Mouse (Mus musculus) E14TG2a.4 (cell line): Measurements from ENCODE around the gene Atxn1.

Experiments
- H3K27me3 ChIP-seq: 2 replicates; pipeline ENCODE4 v1.6.1; 2014; ENCODE audit warnings: low read length, control low read depth; ENCODE audit not compliant: insufficient read depth
- H3K36me3 ChIP-seq: 2 replicates; pipeline ENCODE4 v1.6.1; 2014; ENCODE audit warnings: low read length, control low read depth; ENCODE audit not compliant: insufficient read depth
- H3K4me1 ChIP-seq: replicated peaks from 2 replicates; pipeline ENCODE4 v1.6.1; 2014; ENCODE audit warnings: low read depth, low read length, control low read depth
- H3K4me3 ChIP-seq: replicated peaks from 2 replicates; pipeline ENCODE4 v1.5.1; 2014; ENCODE audit warnings: mild to moderate bottlenecking, low read length
- H3K9me3 ChIP-seq: 2 replicates; pipeline ENCODE4 v1.6.1; 2014; ENCODE audit warnings: low read length, control low read depth
- CTCF ChIP-seq: conservative IDR thresholded peaks from 2 replicates; pipeline ENCODE4 v1.5.1; 2014; ENCODE audit warnings: low read length
- NANOG ChIP-seq: IDR thresholded peaks from 2 replicates; pipeline ENCODE4 v1.6.1; 2014; ENCODE audit warnings: borderline replicate concordance, low read length, mixed read lengths
- POU5F1 ChIP-seq: IDR thresholded peaks from 2 replicates; pipeline ENCODE4 v1.6.1; 2014; ENCODE audit warnings: low read length, borderline replicate concordance

Gene Atxn1

DNA sequence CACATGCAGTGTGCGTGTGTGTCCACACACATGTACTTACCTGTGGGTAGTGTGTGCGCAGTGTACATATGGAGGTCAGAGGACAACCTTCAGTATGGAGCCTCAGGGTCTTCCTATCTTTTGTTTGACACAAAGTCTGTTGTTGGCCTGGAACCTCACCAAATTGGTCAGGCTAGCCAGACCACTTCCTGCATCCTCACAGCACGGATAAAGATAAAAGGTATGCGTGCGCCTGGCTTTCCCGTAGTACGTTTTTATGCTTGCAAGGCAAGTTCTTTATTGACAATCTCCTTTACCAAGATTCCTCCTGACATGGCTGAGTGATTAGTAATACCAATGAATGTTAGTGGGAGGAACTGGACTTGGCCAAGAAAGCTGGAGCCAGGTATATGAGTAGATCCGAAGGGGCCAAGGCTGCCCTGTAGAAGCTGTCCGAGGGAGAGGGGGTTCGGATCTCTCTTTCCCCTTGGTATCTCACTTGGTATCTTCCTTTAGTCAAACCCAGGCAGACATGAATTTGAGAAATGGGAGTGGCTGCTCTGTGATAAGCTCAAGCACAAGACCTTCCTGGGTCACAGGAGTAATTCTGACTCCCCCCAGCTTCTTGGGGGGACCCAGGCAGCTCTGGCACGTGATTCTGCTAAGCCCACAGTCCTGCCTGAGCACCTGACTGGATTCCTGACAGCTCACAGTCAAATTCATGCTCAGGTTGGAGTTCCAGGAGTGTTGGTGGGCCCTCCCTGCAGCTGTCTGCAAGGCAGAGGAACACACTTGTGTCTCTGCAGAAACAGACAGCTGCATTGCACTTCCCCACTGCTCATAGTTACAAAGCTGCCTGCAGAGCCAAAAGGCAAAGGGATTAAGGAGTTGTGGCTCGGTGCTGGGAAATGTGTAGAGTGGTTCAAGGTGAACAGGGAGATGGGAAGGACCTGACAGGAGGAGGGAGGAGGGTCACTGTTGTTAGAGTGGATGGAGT, 451.5 kb downstream of the Atxn1 start:
- Histone ChIP-seq H3K4me3 (no peak overlapping the region), H3K36me3 (no peaks in the 10 kb centered on the region), H3K4me1 (peaks cover 86% of the 10 kb centered on the region), H3K9me3 (no peaks in the 10 kb centered on the region), H3K27me3 (peaks cover 5% of the 10 kb centered on the region; the same call in 1 of the 2 replicates)
- TF ChIP-seq POU5F1: no peak
- no peak for TF ChIP-seq CTCF
- TF ChIP-seq NANOG: no peak

DNA sequence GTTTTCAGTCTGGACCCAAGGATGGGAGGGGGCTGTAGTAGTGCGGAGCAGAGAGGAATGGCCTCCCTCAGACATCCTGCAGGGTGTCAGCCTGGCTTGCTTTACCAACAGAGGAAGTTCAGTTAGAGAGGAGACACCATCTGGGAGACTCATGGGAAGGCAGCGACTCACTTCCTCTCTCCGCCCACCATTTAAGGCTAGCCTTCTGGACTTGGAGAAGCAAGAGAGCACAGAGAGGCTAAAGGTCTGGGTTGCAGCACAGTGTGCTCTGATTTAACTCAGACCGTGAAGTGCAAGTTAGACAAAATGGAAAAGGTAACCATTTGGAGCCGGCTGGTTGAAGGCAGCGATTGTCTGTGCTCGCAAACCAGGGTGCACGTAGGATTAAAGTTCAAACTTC, 452.3 kb downstream of the Atxn1 start:
- no peaks in the 10 kb centered on the region for H3K9me3 ChIP-seq
- H3K36me3 ChIP-seq: no peaks in the 10 kb centered on the region
- 0 out of 2 replicates have a peak overlapping the region, but pooled peaks have one; percentile 4 for H3K4me3 ChIP-seq
- H3K27me3 ChIP-seq: peaks cover 11% of the 10 kb centered on the region; the same call in 1 of the 2 replicates
- TF ChIP-seq POU5F1 (no peak), CTCF (no peak)
- H3K4me1 ChIP-seq: peaks cover 91% of the 10 kb centered on the region

DNA sequence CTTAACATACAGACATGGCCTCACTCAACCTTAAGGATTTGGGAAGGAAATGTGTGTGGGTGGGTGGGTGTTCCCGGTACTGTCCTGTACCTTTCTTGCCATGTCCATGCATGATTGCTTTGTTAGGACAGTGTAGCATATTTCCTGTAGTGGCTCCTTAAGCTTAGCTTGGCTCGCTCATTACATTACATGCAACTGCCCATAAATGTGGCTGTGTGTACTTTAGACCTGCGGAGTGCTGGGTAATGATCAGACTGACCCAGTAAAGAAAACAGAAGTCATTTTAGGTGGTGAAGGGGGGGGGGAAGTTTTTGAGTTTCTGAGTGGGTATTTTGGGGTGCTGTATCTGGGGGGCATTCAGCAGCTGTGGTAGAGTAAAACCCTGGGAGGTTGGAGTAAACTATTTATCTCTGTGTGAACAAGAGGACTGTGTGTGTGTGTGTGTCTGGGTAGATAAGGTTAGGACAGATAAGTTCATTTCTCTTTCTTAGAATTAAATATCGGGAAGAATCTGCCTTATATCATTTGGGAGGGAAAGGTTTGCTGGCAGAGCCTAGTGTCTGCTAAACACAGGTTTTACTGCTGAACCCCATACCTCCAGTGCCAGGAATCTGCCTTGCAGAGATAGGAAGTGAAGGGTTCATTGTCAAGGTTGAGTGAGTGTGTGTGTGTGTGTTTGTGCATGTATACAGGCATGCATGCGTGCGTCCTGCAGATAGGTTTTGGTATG, 452.9 kb downstream of the Atxn1 start:
- Histone ChIP-seq H3K4me1 (peaks cover 87% of the 10 kb centered on the region), H3K36me3 (no peaks in the 10 kb centered on the region), H3K27me3 (peaks cover 12% of the 10 kb centered on the region; the same call in 1 of the 2 replicates), H3K4me3 (no peak overlapping the region), H3K9me3 (no peaks in the 10 kb centered on the region)
- TF ChIP-seq CTCF (no peak), NANOG (no peak), POU5F1 (no peak)

DNA sequence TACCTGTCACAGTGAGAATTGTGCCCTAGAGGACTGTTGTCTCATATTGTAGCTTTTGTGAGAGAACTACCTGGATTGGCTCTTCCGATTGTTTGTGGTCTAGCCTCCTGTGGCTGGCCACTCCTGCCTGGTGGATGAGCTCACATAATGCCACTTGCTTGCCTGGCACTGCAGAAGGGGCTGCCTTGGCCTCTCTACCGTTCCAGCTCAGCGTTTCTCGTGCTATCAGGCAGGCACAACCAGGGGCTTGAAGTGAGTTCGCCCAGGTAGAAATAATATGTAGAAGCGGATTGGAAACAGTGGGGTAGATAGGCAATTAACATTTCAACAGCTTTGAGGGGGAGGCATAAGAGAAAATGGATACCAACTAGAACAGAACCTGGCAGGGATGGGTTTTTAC, 455.4 kb downstream of the Atxn1 start:
- Histone ChIP-seq H3K27me3 (peaks cover 12% of the 10 kb centered on the region; the same call in 1 of the 2 replicates), H3K4me3 (no peak overlapping the region), H3K9me3 (no peaks in the 10 kb centered on the region), H3K36me3 (no peaks in the 10 kb centered on the region), H3K4me1 (peaks cover 69% of the 10 kb centered on the region)
- TF ChIP-seq CTCF (no peak), POU5F1 (no peak), NANOG (no peak)

DNA sequence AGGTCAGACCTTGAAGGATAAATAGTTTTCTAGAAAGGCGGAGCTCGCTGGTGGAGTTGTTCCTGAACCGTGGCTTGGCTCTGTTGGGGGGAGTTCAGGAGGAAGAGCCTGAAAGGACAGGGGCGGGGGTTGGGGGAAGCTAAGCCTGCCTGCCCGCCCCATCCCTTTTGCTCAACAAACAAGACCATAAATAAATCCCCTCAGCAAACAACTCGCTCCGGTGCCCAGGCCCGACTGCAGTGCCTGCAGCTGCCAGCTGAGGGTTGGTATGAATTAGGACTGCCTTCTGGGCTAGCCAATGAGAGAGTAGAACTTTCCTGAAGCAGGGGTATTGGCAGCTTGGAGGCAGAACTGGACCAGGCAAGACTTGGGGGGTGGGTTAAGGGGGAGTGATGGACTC, 456.3 kb downstream of the Atxn1 start:
- Histone ChIP-seq H3K9me3 (no peaks in the 10 kb centered on the region), H3K4me1 (peaks cover 63% of the 10 kb centered on the region), H3K4me3 (peak overlapping the region; percentile 88), H3K27me3 (peaks cover 12% of the 10 kb centered on the region; the same call in 1 of the 2 replicates), H3K36me3 (no peaks in the 10 kb centered on the region)
- TF ChIP-seq POU5F1 (no peak), CTCF (no peak), NANOG (no peak)

DNA sequence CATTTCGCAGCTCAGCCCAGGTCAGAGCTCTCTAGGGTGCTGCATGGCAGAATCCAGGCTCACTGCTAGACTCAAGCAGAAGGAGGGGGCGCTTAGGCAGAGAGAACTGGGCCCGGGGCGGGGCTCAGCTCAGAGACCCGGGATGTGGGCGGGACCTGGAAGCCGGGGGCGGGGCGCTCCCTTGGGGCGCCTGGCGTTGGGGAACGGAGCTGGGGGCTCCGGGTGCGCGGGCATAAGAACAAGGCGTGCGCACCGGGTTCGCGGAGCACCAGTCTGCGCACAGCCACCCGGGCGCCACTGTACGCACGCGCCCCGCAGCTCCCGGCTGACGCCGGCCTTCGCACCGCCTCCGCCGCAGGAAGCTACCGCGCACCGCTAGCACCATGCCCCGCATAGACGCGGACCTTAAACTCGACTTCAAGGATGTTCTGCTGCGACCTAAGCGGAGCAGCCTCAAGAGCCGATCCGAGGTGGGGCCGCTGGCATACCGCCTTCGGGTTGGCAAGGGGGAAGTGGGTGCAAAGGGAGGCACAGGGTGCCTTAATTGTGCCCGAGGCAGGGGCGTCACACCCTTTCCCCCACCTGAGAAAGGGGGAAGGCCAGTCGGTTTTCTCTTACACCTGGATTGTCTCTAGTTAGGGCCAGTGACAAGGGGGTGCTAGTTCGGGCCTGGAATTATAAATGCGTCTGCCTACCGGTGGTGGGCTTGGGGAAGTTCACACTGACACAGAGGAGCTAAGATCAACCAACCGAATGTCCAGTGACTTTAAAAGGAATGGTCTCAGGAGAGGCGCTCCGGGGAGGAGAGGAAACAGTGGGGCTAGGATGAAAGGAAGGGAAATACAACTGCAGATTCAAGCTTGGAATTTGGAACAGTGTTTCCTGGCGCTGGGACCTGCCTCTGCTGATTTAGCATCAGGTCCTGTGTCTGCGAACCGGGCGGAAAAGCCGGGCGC, 457.3 kb downstream of the Atxn1 start, which contains the start of gene Gmpr:
Gene Gmpr, plus strand, starts transcription at position 171 of the 956 bp plus-strand sequence.
- TF ChIP-seq POU5F1 (no peak), NANOG (no peak), CTCF (no peak)
- Histone ChIP-seq H3K4me1 (peaks cover 53% of the 10 kb centered on the region), H3K36me3 (no peaks in the 10 kb centered on the region), H3K27me3 (peaks cover 12% of the 10 kb centered on the region; the same call in 1 of the 2 replicates), H3K9me3 (no peaks in the 10 kb centered on the region), H3K4me3 (peak within 1 kb of the TSS; percentile 88)

DNA sequence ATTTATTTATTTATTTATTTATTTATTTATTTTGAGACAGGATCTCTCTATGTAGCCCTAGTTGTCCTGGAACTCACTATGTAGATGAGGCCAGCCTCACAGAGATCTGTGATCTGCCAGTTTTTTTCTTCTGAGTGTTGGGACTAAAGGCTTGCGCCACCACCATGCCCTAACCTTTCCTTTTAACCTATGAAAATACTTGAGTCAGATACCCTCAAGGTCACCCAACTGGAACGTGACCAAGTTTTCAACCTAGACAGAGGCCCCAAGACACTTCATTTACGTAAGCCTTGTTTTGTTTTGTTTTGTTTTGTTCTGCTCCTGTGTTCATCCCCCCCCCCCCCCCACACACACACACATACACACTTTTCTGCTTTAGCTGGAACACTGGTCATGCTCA, 459.3 kb downstream of the Atxn1 start:
- no peaks in the 10 kb centered on the region for H3K9me3 ChIP-seq
- peaks cover 33% of the 10 kb centered on the region for H3K4me1 ChIP-seq
- no peak overlapping the region for H3K4me3 ChIP-seq
- H3K36me3 ChIP-seq: no peaks in the 10 kb centered on the region
- TF ChIP-seq NANOG: no peak
- H3K27me3 ChIP-seq: peaks cover 12% of the 10 kb centered on the region; the same call in 1 of the 2 replicates

DNA sequence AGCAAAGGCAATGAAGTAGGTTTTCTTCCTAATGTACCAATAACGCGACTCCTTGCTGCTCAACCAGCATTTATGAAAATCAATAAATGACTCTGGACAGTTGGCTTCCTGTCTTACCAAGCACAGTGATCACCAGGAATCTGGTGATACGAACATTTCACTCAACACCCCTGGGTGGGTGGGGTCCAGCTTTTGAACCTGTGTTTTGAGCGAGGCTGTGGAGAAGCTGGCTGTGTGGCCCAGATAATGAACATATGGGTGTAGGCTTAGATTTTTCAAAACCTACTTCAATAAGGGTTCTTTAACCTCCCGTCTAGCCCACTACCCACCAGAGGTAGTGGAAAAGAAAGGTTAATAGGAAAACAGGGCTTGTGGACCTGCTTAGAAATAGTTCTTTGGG, 462.0 kb downstream of the Atxn1 start:
- Histone ChIP-seq H3K9me3 (no peaks in the 10 kb centered on the region), H3K36me3 (no peaks in the 10 kb centered on the region), H3K4me1 (peaks cover 10% of the 10 kb centered on the region), H3K4me3 (no peak overlapping the region), H3K27me3 (peaks cover 8% of the 10 kb centered on the region; the same call in 1 of the 2 replicates)
- TF ChIP-seq NANOG: no peak
- TF ChIP-seq CTCF: no peak
- no peak for TF ChIP-seq POU5F1
